Mouse (Mus musculus): Measurements from ENCODE around the gene Clec2l. TPM values are rescaled to one million over a fixed set of nuclear protein-coding genes. Genes with fewer than 3 reads are reported as not detected.

Clec2l gene
- total RNA-seq, 2 experiments from 2014 or later: 118 to 129 TPM

DNA sequence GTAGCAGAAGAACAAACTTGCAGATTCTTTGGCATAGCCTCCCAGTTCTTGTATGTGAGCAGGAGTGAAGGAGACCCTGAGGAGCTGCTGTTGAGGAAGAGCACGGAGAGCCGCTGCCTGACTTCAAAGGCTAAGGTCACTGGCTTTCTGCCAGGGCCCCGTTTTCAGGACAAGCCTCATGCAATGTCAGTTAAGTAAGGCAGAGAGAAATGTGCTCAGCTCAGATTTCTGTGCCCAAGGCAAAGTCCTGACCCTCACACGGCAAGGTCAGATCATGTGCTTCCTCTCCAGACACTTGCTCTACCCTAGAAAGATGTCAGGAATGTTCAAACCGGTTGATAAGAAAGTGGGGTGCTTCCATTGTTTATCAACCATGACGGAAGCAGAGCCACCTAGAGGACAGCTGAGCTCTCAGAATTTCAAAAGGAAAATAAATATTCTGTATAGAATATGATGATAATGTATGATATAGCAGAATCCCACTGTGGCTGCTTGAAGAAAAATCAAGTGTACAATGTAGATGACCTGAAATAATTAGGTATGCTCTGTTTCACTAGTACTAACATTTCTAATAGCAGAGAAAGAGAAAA lies 40.0 kb downstream of the Clec2l start:
- intact Hi-C loops (cut with DNase I): no loop called here

DNA sequence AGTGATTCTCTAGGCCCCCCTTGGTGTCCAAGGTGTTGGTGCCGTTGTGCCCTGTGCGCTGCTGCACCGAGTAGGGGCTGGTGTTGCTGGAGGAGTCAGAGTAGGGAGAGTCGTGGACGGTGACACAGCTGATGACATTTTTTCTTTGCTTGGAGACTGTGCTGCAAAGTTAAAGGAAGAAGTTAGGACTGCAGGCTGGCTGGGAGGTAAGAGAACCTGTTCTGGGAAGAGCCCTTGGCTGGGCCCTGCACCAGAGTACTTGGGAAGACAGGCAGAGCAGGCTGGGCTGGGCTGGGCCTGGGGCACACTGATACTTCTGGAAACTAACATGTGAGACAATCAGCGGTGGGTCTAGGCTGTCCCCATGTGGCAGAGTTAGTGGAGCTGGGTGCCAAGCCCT lies 40.7 kb downstream of the Clec2l start:
- no peak for DNase-seq (ENCODE audit: low spot score in 2 of 2)
- intact Hi-C loops (cut with DNase I): no loop called here

More for the DNA sequence above, 40.0 kb downstream of the Clec2l start:
- DNase-seq (ENCODE audit: low spot score in 2 of 2): no peak

DNA sequence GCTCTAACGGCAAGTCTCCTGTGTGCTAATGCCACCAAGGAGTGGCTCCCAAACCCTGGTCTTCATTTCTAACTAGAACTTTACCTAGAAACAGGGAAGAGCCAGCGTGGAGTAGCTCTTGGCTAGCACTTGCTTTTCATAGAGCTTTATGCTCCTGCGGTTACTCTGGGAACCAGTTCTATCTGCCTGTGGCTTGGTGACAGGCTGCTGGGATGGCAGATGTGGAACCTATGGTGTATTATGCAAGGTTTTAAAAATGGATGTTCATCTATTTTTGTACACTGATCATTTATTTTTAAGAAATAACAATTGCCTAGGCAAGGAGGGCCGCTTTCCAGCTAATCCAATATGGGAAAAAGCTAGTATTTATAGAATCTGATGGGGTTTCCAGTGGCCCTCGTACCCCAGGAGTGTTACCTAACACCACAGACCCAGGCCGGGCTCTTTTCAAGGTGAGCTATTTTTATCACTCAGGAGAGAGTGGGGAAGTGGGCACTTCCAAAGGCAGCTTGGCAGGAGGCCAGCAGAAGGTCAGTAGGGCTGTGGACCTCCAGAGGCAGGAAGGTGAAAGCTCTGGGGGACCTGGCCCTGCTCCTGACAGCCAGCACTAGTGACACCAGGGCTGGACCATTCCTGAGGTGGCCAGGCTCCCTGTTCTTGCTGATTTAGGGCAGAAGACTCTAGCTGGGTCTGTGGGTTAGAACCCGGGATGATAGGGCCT lies 41.6 kb downstream of the Clec2l start:
- intact Hi-C loops (cut with DNase I): no loop called here
- DNase-seq (ENCODE audit: low spot score in 2 of 2): peak; percentile 47 to 77

DNA sequence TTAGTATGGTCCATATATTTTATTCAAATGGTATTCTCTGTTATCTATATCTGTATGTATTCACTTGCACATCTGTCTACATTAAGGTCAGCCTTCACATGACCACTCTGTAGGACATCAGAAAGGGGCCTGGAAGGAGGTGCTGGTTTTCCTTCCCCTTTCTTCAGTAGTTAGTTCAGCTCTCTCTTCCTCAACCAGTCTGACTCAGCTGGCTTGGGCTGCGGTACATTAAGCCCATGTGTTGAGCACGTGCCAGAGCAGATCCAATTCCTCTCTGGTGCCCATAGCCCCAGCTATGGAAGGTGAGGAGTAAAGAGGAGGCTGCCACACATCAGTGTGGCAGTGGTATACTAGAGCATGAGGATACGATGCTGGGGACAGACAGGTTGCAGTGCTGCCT lies 47.6 kb downstream of the Clec2l start:
- intact Hi-C loops (cut with DNase I): no loop called here
- no peak for DNase-seq (ENCODE audit: low spot score in 2 of 2)

DNA sequence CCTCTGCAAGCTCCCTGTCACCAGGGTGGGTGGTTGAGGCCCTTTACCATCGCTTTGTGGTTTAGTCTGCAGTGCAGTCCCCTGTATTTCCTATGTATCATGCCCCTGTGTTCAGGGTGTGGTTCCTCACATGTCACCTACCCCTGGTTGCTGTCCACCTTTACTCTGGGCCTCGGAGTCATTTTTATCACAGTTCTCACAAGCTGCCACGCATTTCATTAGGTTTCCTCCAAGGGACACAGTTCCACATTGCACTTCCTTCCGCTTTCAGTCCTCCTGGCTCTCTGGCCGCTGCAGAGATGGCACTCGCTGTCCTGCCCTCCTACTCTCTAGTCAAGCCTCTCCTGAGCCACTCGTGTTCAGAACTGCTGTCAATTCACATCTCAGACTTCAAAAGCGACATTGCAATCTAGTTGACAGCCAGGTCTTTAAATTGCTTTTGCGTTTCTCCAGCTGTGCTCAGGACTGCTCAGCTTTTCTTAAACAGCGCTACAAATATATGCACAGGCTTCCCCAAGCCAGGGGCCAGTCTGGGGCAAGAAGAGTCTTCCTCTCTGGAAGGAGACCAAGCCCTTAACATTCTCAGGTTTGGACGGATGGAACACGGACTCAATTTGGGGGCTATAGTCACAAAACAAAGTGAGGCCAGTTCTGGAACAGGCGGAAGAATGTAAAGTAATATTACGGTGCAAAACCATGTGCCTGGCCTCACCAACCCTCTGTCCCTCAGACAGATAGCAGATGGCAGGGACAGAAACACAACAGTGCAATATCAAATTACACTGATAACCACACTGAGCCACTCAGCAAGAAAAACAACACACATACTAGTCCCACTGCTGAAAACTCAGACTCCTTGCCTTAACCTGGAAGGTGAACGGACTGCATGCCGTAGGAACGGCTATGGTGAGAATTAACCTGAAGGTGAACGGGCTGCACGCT lies 51.4 kb downstream of the Clec2l start:
- no peak for DNase-seq (ENCODE audit: low spot score in 2 of 2)
- intact Hi-C loops (cut with DNase I): no loop called here

DNA sequence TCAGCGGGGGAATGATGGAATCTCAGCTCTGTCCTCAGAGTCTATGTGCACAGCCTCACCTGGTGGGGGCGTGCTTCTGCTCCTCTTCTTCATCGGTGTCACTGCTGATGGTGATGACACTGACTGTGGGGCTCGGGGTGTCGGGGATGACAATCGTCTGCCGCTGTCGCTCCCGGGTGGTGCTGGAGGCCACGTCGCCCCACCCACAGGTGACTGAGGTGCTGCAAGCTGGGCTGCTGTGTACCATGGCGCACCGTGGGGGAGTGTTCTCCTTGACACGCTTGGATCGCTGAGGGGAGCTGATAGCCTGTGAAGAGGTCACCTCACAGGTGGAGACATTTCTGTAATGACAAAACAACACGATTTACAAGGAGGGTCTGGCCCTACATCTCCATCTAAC lies 53.0 kb downstream of the Clec2l start:
- no peak for DNase-seq (ENCODE audit: low spot score in 2 of 2)
- intact Hi-C loops (cut with DNase I): no loop called here

DNA sequence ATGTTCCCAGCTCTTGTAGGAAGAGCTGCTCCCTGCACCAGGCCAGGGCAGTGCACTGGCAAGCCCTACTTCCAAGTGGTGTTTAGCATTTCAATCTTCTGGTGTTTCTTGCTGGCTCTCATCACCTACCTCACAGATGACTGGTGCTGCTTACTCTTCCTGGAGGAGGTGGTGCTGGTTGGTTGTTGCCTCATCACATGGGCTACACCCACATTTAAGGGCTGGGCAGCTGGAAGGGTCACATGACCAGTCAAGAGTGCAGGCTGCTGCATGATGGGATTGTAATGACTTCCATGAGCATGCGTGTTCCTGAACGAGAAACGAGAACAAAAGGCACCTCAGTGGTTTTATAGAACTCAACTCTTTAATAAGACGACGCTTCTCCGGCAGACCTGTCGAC lies 55.8 kb downstream of the Clec2l start:
- no peak for DNase-seq (ENCODE audit: low spot score in 2 of 2)
- intact Hi-C loops (cut with DNase I): no loop called here

DNA sequence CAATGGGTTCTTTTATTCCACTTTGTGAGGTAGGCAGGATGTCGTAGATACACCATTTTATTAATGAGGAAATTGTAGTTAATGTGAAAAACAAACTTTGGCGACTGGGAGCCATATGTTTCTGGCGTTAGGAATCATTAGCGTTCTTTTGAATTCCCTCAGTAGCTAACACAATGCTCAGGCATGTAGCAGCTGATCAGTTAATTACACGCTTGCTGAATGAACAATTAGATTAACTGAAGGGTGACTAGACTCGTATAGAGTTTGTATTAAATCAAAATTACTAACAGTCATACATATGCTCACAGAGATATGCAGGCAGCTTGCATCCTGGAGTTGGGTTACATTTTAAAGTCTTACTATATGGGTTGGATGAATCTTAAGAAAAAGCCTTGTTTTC lies 56.4 kb downstream of the Clec2l start:
- intact Hi-C loops (cut with DNase I): no loop called here
- DNase-seq (ENCODE audit: low spot score in 2 of 2): no peak

DNA sequence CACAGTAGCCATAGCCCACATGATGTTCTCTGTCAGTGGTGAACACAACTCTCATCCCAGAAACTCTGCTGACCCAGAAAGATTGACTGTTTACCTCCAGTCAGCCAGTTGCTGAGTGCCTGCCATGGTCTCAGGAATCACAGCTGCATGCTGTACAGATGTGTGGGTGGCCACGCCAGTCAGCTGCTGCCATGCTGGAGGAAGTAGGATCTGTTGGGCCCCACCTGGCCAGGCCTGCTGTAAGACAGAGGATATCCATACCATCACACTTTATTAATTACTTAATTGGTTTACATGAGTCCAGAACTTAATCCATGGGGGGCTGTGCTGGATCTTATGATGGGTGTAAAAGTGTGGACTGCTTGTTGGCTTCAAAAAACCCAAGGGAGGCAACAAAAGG lies 58.5 kb downstream of the Clec2l start:
- intact Hi-C loops (cut with DNase I): no loop called here
- no peak for DNase-seq (ENCODE audit: low spot score in 2 of 2)

DNA sequence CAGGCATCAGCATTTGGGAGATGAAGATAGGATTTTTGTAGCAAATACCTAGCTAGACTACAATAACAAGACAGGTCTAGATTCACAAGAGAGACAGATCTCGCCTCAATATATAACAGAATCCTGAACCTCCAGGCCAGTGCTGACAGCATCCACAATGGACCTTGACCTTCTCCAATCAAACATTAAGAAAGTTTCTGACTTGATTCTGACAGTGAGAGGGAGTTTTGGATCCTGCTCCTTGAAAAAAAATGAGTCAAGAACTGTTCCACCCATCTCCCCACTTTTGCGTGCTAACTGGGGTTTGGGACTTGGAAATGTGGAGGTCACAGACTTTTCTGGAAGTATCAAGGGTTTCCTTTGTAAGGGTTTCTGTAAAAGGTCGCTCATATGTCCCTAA lies 62.6 kb downstream of the Clec2l start:
- DNase-seq (ENCODE audit: low spot score in 2 of 2): no peak
- intact Hi-C loops (cut with DNase I): no loop called here

Other genes starting within 250 kb of the Clec2l start
- gene Ubn2, start 229.1 kb upstream of the Clec2l start, total RNA-seq (2021): 10 to 100 TPM; 37.4 to 40.9 TPM
- gene Fmc1, start 129.6 kb upstream of the Clec2l start, total RNA-seq (2021): 10 to 100 TPM; 51.9 to 54.4 TPM
- gene Luc7l2, start 111.7 kb upstream of the Clec2l start, total RNA-seq (2021): 100 to 1,000 TPM; 152 to 154 TPM
- under 1 TPM; 0.38 to 0.44 TPM for gene Klrg2, start 25.8 kb upstream of the Clec2l start, total RNA-seq (2021)
- 1 to 10 TPM; 2.9 to 3.0 TPM for gene Tbxas1, start 212.3 kb downstream of the Clec2l start, total RNA-seq (2021)
- gene Hipk2, start 213.1 kb downstream of the Clec2l start, total RNA-seq (2021): 10 to 100 TPM; 48.3 to 52.3 TPM

Measured in left cerebral cortex, postnatal 14 days (tissue).